Comparison of ENCODE assay signal across 8 mouse cellular contexts in the genomic region with DNA sequence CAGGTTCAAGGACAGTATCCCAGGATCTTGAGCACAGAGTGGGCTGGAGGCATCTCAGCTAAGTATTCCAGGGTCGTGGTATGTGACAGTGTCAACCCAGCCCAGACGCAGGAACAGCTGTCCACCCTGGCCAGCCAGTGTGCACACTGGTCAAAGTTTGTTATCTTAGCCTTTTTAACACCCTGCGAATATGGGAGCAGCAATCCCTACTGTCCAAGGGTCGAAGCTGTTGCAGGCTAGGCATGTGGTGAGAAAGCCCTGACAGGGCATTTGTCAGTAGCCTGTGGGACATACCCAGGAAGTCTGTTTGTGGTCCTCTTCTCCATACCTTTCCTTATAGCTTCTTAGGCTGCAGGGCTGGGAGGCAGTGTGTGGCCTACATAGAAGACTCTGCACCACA. TPM values are rescaled to one million over a fixed set of nuclear protein-coding genes. Genes with fewer than 3 reads are reported as not detected.
DNase-seq lines count a peak whose midpoint lies in the region; ATAC-seq and TF ChIP-seq lines count a peak whose summit lies in the region.

No protein-coding gene starts in this region.

- peaks cover 39% of the 10 kb centered on the region for H3K4me1 ChIP-seq in cerebellum, adult 2 months (ENCODE audit: control insufficient read depth, insufficient read depth, low read length)
- H3K4me1 ChIP-seq in megakaryocyte, embryonic 14.5 days: peaks cover 62% of the 10 kb centered on the region
- H3K4me1 ChIP-seq in kidney, embryonic 15.5 days: peaks cover 39% of the 10 kb centered on the region
- H3K4me1 ChIP-seq in small intestine, adult 2 months (ENCODE audit: control insufficient read depth, insufficient read depth, insufficient read length, low read length): peaks cover 16% of the 10 kb centered on the region

- peak overlapping the region; percentile 5; the same call in 1 of the 2 replicates for H3K27ac ChIP-seq in cerebellum, adult 2 months (ENCODE audit: insufficient read depth, low read length)
- peak overlapping the region; percentile 95 for H3K27ac ChIP-seq in kidney, embryonic 15.5 days
- H3K27ac ChIP-seq in small intestine, adult 2 months (ENCODE audit: insufficient read depth, low read depth, low read length): peak overlapping the region; percentile 66

- no peak for ATAC-seq in megakaryocyte, adult 5-6 weeks (ENCODE audit: poor library complexity, severe bottlenecking)
- peak; percentile 62 for ATAC-seq in kidney, embryonic 15.5 days (replicated peaks; ENCODE audit: low FRiP score)

- peaks cover 17% of the 10 kb centered on the region for H3K9me3 ChIP-seq in megakaryocyte, embryonic 14.5 days
- no peaks in the 10 kb centered on the region for H3K9me3 ChIP-seq in kidney, embryonic 15.5 days (replicated peaks)

- H3K36me3 ChIP-seq in megakaryocyte, embryonic 14.5 days (replicated peaks; ENCODE audit: low read length): peaks cover 74% of the 10 kb centered on the region
- H3K36me3 ChIP-seq in kidney, embryonic 15.5 days: peaks cover 23% of the 10 kb centered on the region
- no peaks in the 10 kb centered on the region; the same call in 1 of the 2 replicates for H3K36me3 ChIP-seq in small intestine, adult 2 months (ENCODE audit: control insufficient read depth, insufficient read depth, low read length)

- no peak overlapping the region for H3K4me3 ChIP-seq in cerebellum, adult 2 months (replicated peaks; ENCODE audit: insufficient read depth, low read depth, low read length)
- peak overlapping the region; percentile 80 for H3K4me3 ChIP-seq in megakaryocyte, embryonic 14.5 days (replicated peaks)
- no peak overlapping the region for H3K4me3 ChIP-seq in kidney, embryonic 15.5 days (replicated peaks)
- H3K4me3 ChIP-seq in small intestine, adult 2 months (ENCODE audit: low read depth, low read length): no peak overlapping the region

- H3K4me2 ChIP-seq in kidney, embryonic 15.5 days: peak overlapping the region; percentile 7

- no peak for TF ChIP-seq POLR2A in cerebellum, adult 2 months (IDR thresholded peaks at IDR 0.05; ENCODE audit: borderline replicate concordance, insufficient read depth, low read length)
- no peak for TF ChIP-seq POLR2A in small intestine, adult 2 months (IDR thresholded peaks at IDR 0.05; ENCODE audit: low read depth, low read length)

- H3K27me3 ChIP-seq in cerebellum, adult 2 months (ENCODE audit: control insufficient read depth, insufficient read depth, low read length): no peaks in the 10 kb centered on the region
- H3K27me3 ChIP-seq in megakaryocyte, embryonic 14.5 days (replicated peaks): no peaks in the 10 kb centered on the region
- no peaks in the 10 kb centered on the region for H3K27me3 ChIP-seq in kidney, embryonic 15.5 days
- no peaks in the 10 kb centered on the region for H3K27me3 ChIP-seq in small intestine, adult 2 months (ENCODE audit: control insufficient read depth, insufficient read depth, low read length)

- whole genome bisulfite sequencing in cerebellum, adult 2 months: 65% methylated on average over 4 of the region's 4 CpGs
- 43% methylated on average over 4 of the region's 4 CpGs for WGBS in kidney, embryonic 15.5 days
- 38% methylated on average over 4 of the region's 4 CpGs for WGBS in small intestine, adult 2 months

- no peak for DNase-seq in cerebellum, adult 2 months
- DNase-seq in cerebellum, adult 18-20 months: no peak
- no peak for DNase-seq in thymus, postnatal 10 days (ENCODE audit: low spot score in 2 of 2)
- no peak for DNase-seq in cerebellum, adult 9-11 months

- TF ChIP-seq CTCF in cerebellum, adult 2 months (IDR thresholded peaks at IDR 0.05; ENCODE audit: borderline replicate concordance, insufficient read depth, low read depth, low read length): no peak
- TF ChIP-seq CTCF in small intestine, adult 2 months (IDR thresholded peaks at IDR 0.05; ENCODE audit: extremely low read depth, insufficient read length, insufficient replicate concordance, low read depth, low read length): no peak

- no peak overlapping the region for H3K9ac ChIP-seq in kidney, embryonic 15.5 days

RNA-seq across cellular contexts. Expression of gene Dusp1, which starts 22.1 kb away (rescaled TPM):
- 62.5 and 67.1 TPM in 2 replicates for polyA plus RNA-seq in cerebellum, adult 2 months (2012; rRNA removed)
- 11.6 and 65.1 TPM in 2 replicates for polyA plus RNA-seq in megakaryocyte, embryonic 14.5 days (2012; ENCODE audit: insufficient read depth, low replicate concordance)
- total RNA-seq in megakaryocyte, adult 5-6 weeks (2015): 265 and 280 TPM in 2 replicates
- 58.9 and 72.1 TPM in 2 replicates for total RNA-seq in megakaryocyte, adult 5-6 weeks (2017)
- polyA plus RNA-seq in kidney, embryonic 15.5 days (2015; fragmentation: Nextera tagmentation; extraction: Ambion mirVana): 23.1 and 24.8 TPM in 2 replicates
- polyA plus RNA-seq in small intestine, adult 2 months (2012; rRNA removed): 28.1 and 33.5 TPM in 2 replicates

RNA-seq across cellular contexts. Expression of gene Ergic1, which starts 22.8 kb away (rescaled TPM):
- 137 and 148 TPM in 2 replicates for polyA plus RNA-seq in cerebellum, adult 2 months (2012; rRNA removed)
- polyA plus RNA-seq in megakaryocyte, embryonic 14.5 days (2012; ENCODE audit: insufficient read depth, low replicate concordance): 21.0 and 26.5 TPM in 2 replicates
- total RNA-seq in megakaryocyte, adult 5-6 weeks (2015): 18.9 and 22.1 TPM in 2 replicates
- total RNA-seq in megakaryocyte, adult 5-6 weeks (2017): 9.6 and 16.3 TPM in 2 replicates
- polyA plus RNA-seq in kidney, embryonic 15.5 days (2015; fragmentation: Nextera tagmentation; extraction: Ambion mirVana): 124 and 131 TPM in 2 replicates
- polyA plus RNA-seq in small intestine, adult 2 months (2012; rRNA removed): 64.7 and 68.6 TPM in 2 replicates

Comparison
In these comparisons a context has a peak if more than half of its experiments do, and no peak if none do; other contexts are left out.
1. H3K27ac ChIP-seq: peak in every context shown above with its lines; median percentile 95 in kidney, embryonic 15.5 days; 66 in small intestine, adult 2 months; 5 in cerebellum, adult 2 months.